Mouse (Mus musculus) CD4-positive helper T cell, adult 2 months (primary cell): ENCODE measurements around the gene Ctsz.

Experiments
- DNase-seq: peaks from one replicate; pipeline ENCODE4 v3.0.0-alpha.2; 2012; ENCODE audit warnings: low read depth, missing footprints, low spot score

Ctsz gene

DNA sequence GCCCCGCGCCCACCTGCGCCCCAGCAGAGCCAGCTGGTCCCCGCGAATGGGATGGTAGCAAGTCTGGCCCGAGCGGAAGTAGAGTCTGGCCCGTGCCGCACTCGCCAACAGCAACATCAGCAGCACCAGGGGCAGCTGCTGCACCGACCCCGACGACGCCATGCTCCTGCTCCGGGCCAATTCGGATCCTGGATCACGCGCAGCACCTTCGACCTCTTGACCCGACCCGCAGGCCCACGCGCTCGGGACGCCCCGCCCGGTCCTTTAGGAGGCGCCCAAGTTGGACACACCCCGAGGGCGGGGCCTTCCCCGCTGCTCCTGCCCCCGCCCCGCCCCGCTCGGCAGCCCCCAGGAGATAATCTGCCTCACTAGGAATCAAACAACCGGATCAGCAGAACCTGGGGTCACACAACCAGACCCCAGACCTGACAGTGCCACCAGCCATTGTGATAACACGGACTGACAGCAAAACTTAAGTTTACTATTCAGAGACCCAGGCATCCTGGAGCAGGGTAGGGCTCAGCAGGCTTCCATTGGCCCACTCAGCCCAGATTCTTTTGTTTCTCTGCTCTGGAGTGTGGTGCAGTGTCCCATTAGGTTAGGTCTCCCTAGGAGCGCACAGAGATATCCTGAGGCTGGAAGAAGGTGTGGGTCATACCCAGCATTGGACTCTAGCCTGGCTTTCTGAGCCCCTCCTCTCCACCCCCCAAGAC, at the start of gene Ctsz:
TSS of gene Ctsz (minus strand) at position 303 of the 713 bp plus-strand sequence.
- peak; percentile 72 for DNase-seq

DNA sequence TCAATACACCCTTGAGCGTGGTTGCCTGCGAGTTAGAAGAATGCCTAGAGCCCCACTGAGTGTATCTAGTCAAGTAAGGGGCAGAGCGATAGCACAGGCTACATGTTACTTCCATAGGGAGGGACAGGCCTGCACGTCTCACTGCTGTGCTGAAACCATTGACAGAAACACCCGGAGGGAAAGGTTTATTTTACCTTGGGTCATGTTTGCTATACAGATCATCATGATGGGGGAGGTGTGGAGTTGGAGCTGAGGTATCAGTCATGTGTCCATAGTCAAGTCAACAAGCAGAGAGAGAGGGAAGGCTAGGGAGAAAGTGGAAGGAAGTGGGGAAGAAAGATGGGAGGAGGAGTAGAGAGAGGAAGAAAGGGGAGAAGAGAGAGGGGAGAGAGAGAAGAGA, 48.2 kb upstream of the Ctsz start:
- DNase-seq, result no peak

DNA sequence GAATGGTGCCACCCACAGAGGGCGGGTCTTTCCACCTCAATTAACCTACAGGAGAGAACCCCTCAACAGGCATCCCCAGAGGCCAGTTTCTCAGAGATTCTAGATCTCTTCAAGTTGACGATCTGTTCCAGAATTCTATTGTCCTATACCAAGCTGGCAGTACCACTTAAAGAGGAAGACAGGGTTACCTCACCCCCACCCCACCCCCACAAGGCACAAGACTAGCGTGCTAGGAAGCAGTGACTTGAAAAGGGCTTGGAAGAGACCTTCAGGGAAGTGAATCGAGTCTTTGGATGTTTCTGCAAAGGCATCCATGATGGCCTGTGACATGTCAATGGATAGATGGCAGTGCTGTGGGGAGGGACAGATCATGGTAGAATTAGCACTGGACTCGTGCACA, 39.9 kb upstream of the Ctsz start:
- DNase-seq, result no peak

DNA sequence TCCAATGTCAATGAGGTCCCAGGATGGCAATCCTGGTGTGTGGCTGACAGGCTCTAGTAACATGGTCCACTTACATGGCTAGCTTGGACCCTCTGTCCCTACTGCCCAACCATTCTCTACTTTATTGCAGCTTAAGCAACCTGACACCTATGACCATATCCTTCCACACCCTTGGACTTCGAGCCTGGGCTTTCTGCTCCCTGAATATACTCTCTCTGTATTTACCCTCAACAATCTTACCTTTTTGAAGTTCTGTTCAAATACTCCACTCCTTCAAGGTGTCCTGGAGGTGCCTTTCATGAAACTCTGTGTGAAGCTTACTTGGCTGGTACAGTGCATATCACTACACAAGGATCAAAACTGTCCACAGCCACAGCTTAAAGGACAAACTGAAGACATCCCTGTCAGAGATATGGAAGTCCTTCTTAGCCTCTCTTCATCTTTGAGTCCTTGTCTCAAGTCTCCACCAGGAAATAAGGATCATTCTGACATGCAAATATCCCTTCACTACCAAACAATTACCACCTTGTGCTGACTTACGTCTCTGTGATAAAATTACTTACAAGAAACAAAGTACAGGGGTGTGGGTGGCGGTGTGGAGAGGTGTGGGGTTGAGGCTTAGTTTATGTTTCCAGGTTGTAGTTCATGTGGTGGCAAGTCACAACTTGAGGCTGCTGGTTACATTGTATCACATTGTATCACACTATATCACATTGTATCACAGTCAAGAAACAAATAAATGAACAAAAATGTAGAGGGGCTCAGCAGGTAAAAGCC, 38.9 kb upstream of the Ctsz start:
- no peak for DNase-seq

DNA sequence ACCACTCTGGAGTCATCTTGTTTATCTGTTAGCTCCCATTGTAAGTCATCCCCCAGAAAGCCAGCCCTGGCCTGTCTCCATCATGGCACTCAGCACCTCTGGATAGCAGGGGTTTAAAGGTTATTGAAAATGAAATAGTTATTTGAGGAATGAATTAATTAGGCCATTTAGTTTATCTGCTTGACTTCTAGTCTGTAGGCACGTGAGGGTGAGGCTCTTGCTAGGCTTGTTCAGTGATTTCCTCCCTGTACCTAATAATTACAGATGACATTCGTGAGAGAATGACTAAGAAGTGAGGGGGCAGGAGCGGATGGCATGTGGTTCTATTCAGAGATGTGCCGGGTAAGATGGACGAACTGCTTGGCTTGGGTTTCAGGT, 34.7 kb upstream of the Ctsz start:
- DNase-seq, result no peak

DNA sequence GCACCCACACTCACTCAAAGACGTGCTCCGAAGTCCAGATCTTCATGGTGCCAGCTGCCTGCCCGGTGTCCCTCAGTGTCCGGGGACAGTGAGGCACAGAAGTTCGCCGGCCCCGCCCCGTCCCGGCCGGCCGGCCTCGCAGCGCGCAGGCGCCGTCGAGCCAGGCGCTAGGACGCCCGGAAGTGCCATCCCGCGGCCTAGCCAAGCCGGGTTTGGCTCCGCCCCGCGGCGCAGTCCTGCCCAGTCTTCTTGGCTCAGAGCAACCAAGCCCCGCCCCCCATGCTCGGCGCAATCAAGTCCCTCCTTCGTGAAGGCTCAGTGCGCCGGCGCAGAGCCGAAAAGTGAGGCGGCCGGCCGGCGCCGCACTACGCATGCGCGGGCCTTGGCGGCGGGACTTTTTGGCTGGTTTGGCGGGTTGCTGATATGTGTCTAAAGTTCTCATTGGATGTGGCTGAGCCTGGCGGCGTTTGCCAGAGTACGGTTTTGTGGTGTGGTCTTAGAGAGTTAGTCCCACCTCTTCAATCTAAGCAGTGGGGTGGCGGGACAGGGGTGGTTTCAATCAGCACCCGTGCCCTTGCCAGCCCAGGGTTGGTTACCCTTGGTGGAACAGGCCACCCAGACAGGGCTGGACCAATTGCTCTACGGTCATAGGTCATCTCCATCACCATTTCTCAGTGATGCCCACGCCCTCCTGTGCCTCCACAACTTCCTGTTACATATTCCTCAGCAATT, 34.1 kb upstream of the Ctsz start, which contains the start of gene Prelid3b:
TSS of gene Prelid3b (minus strand) at position 264 of the 732 bp plus-strand sequence.
- peak; percentile 99 for DNase-seq

DNA sequence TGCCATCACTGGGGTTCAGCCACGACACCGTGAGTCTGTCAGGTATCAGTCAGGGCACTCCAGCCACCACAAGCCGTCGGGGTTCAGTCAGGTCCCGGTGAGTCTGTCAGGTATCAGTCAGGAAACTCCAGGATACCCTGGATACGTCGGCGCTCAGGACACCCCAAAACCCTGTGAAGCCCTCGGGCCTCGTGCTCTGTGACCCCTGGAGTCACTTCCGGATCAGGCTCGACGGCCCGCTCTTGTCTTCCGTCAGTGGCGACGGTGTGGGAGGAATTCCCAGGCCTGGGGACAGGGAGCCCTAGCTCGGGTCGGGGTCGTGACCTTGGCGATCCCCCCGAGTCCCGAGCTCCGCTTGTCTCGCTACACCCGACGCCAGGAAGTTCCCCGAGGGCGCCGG, 33.6 kb upstream of the Ctsz start:
- no peak for DNase-seq

DNA sequence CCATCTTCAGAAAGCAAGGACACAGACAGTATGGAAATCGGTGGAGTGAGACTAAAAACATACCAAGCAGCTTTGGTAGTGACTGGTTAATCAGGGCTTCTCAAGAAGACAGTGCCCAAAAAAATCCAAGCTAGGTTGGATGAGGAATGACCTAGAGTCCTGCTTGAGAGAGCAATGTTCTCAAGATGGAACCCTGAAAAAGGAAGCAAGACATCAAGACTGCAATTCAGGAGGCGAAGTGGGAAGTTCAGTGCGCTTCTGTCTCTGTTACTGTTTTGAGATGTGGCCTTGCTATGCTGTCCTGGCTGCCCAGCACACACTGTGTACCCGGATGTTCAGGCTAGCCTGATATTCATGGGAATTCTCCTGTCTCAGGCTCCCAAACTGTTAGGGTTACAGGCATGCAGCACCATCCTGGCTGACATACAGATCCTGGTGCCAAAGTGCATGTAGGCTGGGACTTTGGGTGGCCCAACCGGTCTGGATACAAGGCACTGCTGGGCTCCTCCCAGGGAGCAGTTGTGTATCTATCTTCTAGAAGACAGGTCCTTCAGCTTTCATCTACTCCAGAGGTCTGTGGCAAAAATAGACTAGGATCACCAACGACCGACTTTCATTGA, 32.1 kb upstream of the Ctsz start:
- DNase-seq, result no peak

DNA sequence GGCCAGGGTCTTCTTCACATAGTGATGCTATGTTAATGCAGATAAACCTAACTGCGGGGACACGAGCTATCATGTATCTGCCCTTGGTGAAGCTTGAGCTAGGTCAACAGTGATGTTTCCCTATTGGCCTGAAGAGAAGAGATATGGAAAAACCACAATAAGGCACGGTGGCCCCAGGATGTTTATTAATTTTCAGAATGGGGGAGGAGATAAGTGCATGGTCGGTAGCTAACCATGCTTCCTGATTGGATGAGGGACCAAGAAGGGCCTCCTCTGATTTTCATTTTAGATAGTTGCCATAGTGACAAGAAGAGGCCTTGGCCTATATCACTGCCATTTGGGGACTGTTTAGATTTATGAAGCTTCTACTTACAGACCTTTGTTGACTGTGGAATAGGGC, 31.5 kb upstream of the Ctsz start:
- DNase-seq, result peak; percentile 48

DNA sequence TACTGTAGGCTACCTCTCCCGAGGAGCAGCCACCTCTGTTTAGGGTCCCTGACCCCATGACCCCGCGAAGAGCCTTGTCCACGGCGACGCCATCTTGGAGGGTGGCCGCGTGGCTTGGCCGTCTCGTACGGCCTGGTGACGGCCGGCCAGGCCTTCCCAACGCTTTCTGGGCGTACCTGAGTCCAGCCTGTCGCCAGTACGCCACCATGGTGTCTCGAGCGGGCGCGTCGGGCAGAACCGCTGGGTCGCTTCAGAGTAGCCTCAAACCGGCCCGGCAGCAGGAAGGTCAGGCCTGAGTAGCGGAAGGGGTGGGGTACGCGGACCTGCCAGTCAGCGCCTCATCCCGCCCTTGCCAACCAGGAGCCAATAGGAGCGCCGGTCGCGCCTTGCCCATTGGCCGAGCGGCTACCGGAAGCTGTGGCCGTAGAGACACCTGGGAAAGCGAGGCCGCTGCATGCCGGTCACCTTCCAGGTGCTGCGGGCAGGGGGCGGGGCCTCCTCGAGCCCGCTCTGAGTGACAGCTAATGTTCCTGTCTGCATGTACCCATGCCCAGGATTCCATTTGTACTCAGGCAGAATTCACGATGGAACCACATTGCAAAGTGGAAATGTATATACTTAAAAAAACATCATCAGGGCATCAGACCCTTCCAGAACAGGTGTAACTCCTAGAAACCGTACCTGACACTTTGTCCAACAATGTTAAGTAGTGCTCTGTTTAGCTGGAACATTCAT, 25.1 kb upstream of the Ctsz start, which contains the start of gene Atp5e:
TSS of gene Atp5e (minus strand) at position 317 of the 735 bp plus-strand sequence.
- DNase-seq, result peak; percentile 89

DNA sequence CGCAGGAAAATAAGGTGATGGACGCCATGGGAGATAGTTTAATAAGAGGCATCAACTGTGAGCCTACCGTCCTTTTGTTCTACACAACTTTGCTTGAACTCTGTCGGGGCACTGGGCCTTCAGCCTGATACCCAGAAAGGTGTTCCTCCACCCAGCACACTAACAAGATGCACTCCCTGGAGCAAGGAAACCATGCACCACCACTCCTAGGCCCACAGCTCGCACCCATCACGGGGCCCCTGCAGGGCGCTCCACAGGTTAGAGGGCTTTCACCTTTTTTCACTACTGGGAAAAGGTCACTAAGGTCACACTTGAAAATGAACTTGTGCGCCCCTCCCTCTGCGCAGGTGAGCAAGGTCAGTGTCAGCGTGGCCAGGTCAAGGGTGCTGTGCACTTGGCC, 24.5 kb upstream of the Ctsz start:
- DNase-seq, result no peak

DNA sequence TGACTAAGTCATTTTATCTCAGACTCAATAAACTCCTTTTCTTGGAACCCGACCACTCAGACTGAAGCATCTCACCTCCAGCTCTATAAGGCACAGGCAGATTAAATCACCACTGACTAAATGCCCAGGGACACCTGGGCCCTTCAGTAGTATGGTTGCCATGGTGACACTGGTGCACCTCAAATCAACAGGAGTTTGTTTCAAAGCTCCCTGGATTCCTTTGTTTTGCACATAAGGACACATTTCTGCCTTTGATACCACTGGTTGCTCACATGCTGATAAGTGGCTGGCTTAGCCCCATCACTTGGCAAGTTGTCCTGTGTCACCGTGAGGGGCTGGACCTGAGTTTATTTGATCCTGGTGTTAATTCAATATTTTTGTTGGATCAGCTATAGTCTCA, 20.5 kb upstream of the Ctsz start:
- no peak for DNase-seq

DNA sequence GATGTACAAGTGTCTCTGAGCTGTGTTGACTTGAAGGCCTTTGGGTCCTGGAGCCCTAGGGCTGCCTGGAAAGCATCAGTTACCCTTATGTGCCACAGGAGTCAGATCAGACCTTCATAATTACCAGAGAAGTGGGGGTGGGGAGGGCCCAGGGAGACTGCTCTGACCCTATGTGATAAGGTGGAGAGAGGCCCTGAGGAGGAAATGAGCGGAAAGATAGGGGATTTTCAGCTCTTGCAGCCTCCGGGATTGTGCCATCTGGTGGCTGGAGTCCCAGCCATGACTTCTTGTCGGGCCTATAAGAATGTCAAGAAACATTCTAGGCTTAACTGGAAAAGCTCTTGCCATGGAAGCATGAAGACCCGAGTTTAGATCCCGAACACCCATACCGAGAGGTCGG, 14.8 kb upstream of the Ctsz start:
- no peak for DNase-seq

DNA sequence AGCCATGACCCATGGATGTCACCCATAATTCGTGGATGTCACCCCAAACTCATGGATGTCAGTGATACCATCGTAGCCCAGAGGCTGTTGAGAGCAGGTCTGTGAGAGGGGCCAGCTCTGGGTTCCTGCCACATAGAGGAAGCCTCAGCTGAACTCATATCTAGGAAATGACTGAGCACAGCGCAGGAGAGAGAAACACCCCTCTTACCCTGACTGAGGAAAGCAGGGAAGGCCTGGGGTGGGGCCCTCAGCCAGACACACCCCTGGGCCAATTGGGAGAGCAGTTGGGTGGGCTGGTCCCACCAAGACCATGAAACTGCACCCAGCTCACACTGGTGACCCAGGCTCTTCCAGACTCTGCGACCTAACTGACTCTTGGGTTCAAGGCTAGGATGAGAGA, 11.5 kb upstream of the Ctsz start, which contains the start of gene Tubb1:
TSS of gene Tubb1 (plus strand) at position 343 of the 400 bp plus-strand sequence.
- no peak for DNase-seq

DNA sequence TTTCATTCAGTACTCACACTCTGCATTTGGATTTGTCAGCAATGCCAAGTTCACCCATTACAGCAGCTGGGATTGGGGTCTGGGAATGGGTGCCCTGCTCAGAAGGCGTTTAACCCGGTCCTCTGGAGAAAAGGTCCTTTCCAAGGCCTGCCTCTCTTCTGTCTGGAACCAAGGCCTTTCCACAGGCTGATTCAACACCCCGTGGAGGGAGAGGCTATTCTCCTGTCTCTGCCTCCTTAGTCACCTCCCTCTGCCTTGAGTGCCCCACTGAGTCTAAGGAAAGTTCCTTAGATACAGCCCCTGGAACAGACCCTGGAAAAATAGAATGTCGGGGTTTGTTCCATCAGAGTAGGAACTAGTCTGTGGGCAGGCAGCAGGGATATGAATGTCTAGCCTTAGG, 9.6 kb upstream of the Ctsz start:
- DNase-seq, result no peak

DNA sequence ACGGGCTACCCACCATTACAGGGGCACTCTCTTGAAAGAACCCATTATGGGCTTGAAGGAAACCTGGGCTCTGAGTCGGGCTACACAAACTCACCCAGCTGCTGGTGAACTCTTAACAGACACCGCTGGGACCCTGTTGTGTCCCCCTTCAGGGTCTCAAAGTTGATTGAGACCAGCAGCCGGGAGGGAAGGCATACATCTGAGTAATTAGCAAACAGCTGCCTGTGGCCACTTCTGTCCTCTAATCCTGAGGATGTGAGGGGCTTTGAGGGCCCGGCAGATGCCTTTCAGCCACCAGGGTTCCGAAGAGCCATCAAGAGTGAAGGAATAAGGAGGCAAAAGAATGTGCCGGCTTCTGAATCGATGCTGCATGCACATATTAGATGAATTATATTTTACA, 8.1 kb upstream of the Ctsz start:
- DNase-seq, result no peak

DNA sequence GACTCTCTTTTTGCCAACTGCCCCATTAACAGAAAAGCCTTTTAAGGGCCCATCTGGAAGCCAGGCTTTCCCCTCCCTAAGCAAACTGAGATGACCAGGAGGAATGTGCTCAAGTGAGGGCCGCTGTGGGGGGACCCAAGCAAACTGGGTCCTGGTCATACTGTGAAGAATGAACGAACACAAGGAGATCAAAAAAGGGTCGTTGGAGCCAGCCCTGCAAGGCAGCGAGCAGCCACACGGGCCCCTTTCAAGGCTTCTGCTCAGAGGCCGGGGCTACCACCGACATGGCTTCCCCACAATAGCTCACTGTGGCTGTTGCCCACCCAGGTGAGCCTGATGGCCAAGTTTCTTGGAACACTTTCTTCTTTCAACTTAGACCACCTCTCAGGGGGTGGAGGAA, 7.7 kb upstream of the Ctsz start:
- no peak for DNase-seq

DNA sequence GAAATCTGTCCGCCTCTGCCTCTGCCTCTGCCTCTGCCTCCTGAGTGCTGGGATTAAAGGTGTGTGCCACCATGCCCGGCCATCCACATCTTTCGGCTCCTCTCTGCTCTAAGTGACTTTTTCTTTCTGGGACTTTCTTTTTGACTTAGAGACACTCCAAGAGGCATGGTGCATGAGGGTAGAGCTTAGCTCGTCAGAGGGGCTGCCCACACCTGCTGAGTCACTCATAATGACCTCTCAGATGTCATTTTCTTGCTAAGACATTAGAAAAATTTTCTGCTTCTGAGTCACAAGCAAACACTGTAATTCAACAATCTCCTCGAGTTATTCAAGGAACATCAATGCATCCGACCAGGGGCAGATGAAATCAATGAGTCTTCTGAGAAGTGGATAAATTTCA, 6.2 kb upstream of the Ctsz start:
- DNase-seq, result no peak

DNA sequence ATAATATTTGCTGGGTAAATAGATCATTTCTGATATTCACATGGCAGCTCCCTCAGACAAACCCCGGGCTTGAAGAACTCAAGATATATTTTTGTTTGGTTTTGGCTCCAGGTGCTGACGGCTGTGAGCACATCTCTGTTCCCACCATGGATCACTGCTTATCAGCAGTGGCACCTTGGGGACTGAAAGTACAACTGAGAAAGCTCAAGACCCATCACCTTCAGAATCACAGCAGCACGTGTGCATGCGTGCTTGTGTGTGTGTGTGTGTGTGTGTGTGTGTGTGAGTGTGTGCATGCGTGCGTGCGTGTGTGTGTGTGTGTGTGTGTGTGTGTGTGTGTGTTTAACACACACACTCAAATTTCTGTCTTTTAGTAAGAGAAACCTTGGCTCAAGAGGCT, 5.5 kb upstream of the Ctsz start:
- no peak for DNase-seq

DNA sequence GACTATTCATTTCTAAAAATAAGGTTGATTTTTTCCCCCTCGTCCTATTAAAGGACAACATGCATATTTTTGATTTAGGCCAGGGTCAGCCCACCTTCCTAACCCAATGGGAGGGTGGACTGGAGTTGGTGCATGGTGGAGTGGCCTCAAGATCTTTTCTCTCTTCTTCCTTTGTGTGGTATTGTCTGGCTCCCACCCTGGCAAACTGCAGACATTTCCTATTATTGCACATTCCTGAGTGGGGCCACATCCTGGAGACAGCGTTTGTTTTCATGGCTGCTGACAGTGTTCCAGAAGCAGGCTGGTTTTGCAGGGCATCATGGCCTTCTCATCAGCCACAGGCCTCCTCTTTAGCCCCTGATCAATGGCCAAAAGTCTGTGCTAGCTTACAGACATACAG, 4.2 kb upstream of the Ctsz start:
- no peak for DNase-seq

DNA sequence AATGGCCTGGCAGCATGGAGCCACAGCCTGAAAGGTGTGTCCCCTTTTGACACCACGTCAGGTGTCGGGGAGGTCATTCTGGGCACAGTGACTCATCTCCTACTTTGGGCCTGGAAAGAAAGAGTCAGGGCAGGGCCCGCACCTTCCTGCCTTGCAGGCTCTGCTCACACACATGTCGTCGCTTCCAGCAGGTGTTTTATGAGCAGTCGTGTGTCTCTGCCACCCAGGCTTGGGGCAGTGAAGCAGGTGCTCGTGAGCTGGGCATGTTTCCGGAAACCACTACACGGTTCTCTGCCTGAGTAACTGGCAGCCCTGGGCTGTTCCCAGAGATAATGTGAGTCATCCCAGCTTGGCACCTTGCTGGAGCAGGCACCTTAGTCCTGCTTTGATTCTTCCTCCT, 3.6 kb upstream of the Ctsz start:
- peak; percentile 41 for DNase-seq
